Mouse (Mus musculus) bone marrow, adult 2 months (tissue): ENCODE measurements around the gene Cldn19. TPM values are rescaled to one million over a fixed set of nuclear protein-coding genes. Genes with fewer than 3 reads are reported as not detected.
A peak's percentile ranks its signal among the peaks of the same experiment; 100 is the strongest.

Experiments
- H3K27ac ChIP-seq: fragments of 200-500 bp; 2 replicates; pipeline ENCODE4 v1.5.1; 2012; ENCODE audit warnings: low read depth, mild to moderate bottlenecking, control low read depth, inconsistent platforms, low read length; ENCODE audit not compliant: control insufficient read depth, poor library complexity, insufficient read depth
- H3K4me1 ChIP-seq: fragments of 200-500 bp; 2 replicates; pipeline ENCODE4 v1.6.1; 2011; ENCODE audit warnings: low read length; ENCODE audit not compliant: control insufficient read depth, insufficient read depth
- H3K4me3 ChIP-seq: fragments of 200-500 bp; replicated peaks from 2 replicates; pipeline ENCODE3; 2011; ENCODE audit warnings: mild to moderate bottlenecking, low read depth, low read length, control low read depth; ENCODE audit not compliant: control insufficient read depth
- CTCF ChIP-seq: fragments of 200-500 bp; IDR thresholded peaks from 2 replicates; pipeline ENCODE4 v1.5.1; 2011; ENCODE audit warnings: low read length, control low read depth; ENCODE audit not compliant: control insufficient read depth, insufficient read depth
- POLR2A ChIP-seq: fragments of 200-500 bp; IDR thresholded peaks from 2 replicates; pipeline ENCODE4 v1.6.1; 2011; ENCODE audit warnings: low read depth, mild to moderate bottlenecking, control low read depth, low read length, borderline replicate concordance; ENCODE audit not compliant: control insufficient read depth
- WGBS: fragments of 180-500 bp; shearing (Covaris S2); methylation state at CpG from one replicate; pipeline ENCODE4 v1.1.7; 2018; 5-methylcytosine and 5-hydroxymethylcytosine counted together
- polyA plus RNA-seq: library from polyadenylated mRNA; stranded (reverse); fragments of >200 nt; gene quantifications from 2 replicates; pipeline ENCODE4 v1.2.4, GENCODE M21; 2011; ENCODE audit warnings: low replicate concordance; ENCODE audit not compliant: missing spikeins, insufficient read depth, insufficient read length

Gene Cldn19
- polyA plus RNA-seq, 1 experiment, result 1.2 TPM

- Histone ChIP-seq H3K27ac (no peak overlapping the region), H3K4me1 (no peaks in the 10 kb centered on the region), H3K4me3 (no peak overlapping the region)
- 89% methylated on average over 9 of the region's 9 CpGs for WGBS
- TF ChIP-seq POLR2A, result no peak
- no peak for TF ChIP-seq CTCF
Measured at GRCm38 (mm10) chr4:119245961-119246360, 9.3 kb upstream of the Cldn19 start.

GRCm38 (mm10) chr4:119246688-119247225 lies 8.5 kb upstream of the Cldn19 start:
- Histone ChIP-seq H3K4me1 (no peaks in the 10 kb centered on the region), H3K4me3 (no peak overlapping the region), H3K27ac (no peak overlapping the region)
- WGBS, result 75% methylated on average over 14 of the region's 14 CpGs
- TF ChIP-seq CTCF (no peak), POLR2A (no peak)

GRCm38 (mm10) chr4:119247462-119248235 lies 7.6 kb upstream of the Cldn19 start:
- H3K4me1 ChIP-seq, result no peaks in the 10 kb centered on the region
- no peak overlapping the region for H3K4me3 ChIP-seq
- H3K27ac ChIP-seq, result no peak overlapping the region
- TF ChIP-seq POLR2A (no peak), CTCF (peak; percentile 88)
- 40% methylated on average over 13 of the region's 13 CpGs for WGBS

GRCm38 (mm10) chr4:119248407-119248965 lies 6.7 kb upstream of the Cldn19 start:
- WGBS, result 84% methylated on average over 11 of the region's 11 CpGs
- Histone ChIP-seq H3K27ac (no peak overlapping the region), H3K4me3 (no peak overlapping the region), H3K4me1 (no peaks in the 10 kb centered on the region)
- TF ChIP-seq CTCF, result no peak
- no peak for TF ChIP-seq POLR2A

GRCm38 (mm10) chr4:119252025-119252808 lies 3.0 kb upstream of the Cldn19 start:
- H3K4me1 ChIP-seq, result no peaks in the 10 kb centered on the region
- no peak overlapping the region for H3K4me3 ChIP-seq
- no peak overlapping the region for H3K27ac ChIP-seq
- TF ChIP-seq CTCF (no peak), POLR2A (no peak)
- WGBS, result 62% methylated on average over 7 of the region's 7 CpGs

- no peak overlapping the region for H3K4me3 ChIP-seq
- 73% methylated on average over 9 of the region's 9 CpGs for WGBS
- no peak for TF ChIP-seq CTCF
- no peak for TF ChIP-seq POLR2A
- no peak overlapping the region for H3K27ac ChIP-seq
- no peaks in the 10 kb centered on the region for H3K4me1 ChIP-seq
Measured at GRCm38 (mm10) chr4:119254012-119254618, 1.1 kb upstream of the Cldn19 start.

GRCm38 (mm10) chr4:119257083-119257482 lies 1.9 kb downstream of the Cldn19 start:
- WGBS, result 53% methylated on average over 6 of the region's 6 CpGs
- no peak overlapping the region for H3K27ac ChIP-seq
- TF ChIP-seq POLR2A, result no peak
- no peak for TF ChIP-seq CTCF
- no peaks in the 10 kb centered on the region for H3K4me1 ChIP-seq
- H3K4me3 ChIP-seq, result no peak overlapping the region
